Mouse (Mus musculus): ENCODE results near the gene Klhdc9.
A peak's percentile ranks its signal among the peaks of the same experiment; 100 is the strongest.
"Not testable (repeated sequence)": the region's sequence is repeated elsewhere in the genome, so short reads cannot be mapped to it uniquely, and the experiment has no call there.

Klhdc9 gene

DNA sequence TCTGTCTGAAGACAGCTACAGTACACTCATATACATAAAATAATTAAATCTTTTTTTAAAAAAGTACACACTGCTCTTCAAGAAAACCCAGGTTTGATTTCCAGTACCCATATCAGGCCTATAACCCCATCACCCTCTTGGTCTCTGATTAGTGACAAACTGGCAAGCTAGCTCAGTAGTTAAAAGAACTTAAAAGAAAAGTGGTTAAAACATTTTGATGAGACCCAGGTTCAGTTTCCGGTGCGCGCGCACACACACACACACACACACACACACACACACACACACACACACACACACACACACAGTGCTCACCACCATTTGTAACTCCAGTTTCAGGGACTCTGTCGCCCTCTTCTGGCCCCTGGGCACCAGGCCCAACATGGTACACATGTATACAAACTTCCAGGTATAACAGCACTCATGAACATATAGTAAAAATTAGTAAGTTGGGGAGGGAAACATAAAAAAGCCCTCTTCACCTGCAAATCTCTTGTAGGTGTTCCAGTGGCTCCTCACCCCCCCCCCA, 4.7 kb downstream of the Klhdc9 start:
- DNase-seq = no peak

- DNase-seq = no peak
Observed at GRCm38 (mm10) chr1:171349210-171349609, 11.4 kb downstream of the Klhdc9 start.

- DNase-seq = no peak
Observed at GRCm38 (mm10) chr1:171348665-171349064, 11.9 kb downstream of the Klhdc9 start.

GRCm38 (mm10) chr1:171346095-171346450, 14.5 kb downstream of the Klhdc9 start:
- DNase-seq = peak in 1 of 2 experiments; percentile 31

GRCm38 (mm10) chr1:171345225-171346094, 15.1 kb downstream of the Klhdc9 start, which contains the start of the genes Nit1 and Pfdn2:
TSS of gene Nit1 (minus strand) at chr1:171345646.
TSS of gene Pfdn2 (plus strand) at chr1:171345670.
- peak; percentile 89 to 92 for DNase-seq

DNA sequence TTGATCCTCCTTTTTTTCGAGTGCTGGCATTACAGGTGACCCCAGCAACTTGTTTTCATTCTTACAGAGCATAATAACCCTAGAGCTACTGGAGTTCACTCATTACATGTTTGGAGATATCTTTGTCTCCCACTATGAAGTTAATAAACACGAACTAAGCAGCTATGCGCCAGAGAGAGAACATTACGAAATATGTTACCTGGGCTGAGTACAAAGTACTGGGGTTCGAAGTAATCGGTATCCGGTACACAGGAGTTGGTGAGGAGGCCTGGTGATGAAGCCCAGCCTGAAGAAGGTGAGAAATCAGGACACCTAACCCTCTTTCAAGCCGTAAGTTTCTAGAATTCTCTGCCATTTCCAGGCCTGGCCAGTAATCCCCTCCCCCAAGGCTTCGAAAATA, 15.9 kb downstream of the Klhdc9 start:
- DNase-seq = no peak

DNA sequence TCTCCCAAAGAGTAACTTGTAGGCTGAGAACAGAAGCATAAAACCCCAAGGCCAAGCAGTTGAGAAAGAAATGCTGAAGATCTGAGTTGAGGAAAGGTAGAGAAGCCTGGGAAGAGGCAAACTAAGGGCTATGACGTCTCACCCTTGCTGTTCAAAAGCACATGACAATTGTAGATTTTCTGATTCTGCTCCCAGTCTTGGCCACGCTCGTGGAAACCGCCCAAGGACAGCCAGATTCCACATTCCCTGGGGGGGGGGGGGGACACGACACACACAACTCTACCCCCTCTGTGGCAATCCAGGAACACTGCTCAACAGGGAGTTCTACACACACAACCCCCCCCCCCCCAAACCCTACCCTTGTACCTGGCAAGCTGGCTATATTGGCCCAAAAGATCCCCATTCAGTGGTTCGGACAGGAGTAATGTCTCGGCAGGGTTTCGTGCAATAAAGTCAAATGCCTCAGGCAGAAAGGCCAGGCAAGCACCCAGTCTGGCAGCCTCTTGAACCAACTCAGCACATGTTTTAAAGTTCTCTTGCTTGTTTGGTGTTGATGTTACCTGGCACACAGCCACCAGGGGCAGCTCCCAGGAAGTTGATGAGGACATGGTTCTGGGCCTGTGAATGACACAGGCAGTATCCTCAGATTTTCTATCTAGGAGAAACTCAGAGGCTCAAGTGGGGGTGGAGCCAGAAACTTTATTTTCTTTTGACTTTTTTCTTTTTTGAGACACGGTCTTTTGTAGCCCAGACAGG, 16.5 kb downstream of the Klhdc9 start:
- DNase-seq = peak; percentile 82 to 84

DNA sequence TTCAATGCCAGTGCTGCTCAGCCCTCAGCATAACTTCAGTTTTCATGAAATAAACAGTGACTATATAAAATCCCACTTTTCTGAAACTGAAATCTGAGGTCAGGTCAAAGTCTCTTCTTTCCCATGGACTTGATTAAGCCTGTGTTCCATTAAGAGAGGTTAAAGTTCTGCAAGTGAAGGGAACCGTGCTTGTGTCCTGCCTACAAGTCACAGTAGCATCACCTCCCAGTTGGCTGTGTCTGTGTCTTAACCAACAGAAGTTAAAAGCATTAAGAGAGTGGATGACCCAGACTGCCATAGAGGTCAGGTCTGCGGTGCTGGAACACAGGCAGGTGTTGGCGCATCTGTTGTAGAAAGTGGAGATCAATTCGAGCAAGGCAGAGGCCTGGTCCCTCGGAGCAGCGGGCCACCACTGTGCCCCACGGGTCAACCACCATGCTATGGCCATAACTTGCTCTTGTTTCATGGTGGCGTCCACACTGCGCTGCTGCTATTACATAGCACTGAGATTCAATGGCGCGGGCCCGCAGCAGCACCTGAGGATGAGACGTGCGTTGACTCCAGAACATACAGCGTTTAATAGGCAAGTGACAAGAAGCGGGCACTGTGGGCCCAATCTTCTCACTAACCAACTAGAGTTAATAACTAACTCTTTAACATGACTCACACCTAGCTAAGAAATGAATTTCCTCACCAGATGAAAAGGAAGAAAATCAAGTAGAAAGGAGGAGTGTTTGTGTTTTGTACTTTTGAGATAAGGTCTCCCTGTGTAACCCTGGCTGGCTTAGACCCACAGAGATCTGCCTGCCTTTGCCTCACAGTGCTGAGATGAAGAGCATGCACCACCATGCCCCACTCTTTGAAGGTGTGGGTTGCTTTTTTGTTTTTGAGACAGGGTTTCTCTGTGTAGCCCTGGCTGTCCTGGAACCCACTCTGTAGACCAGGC, 18.1 kb downstream of the Klhdc9 start:
- DNase-seq = peak; percentile 32 to 55

- DNase-seq = peak in 1 of 2 experiments; percentile 28
Observed at GRCm38 (mm10) chr1:171330216-171330560, 30.4 kb downstream of the Klhdc9 start.

DNA sequence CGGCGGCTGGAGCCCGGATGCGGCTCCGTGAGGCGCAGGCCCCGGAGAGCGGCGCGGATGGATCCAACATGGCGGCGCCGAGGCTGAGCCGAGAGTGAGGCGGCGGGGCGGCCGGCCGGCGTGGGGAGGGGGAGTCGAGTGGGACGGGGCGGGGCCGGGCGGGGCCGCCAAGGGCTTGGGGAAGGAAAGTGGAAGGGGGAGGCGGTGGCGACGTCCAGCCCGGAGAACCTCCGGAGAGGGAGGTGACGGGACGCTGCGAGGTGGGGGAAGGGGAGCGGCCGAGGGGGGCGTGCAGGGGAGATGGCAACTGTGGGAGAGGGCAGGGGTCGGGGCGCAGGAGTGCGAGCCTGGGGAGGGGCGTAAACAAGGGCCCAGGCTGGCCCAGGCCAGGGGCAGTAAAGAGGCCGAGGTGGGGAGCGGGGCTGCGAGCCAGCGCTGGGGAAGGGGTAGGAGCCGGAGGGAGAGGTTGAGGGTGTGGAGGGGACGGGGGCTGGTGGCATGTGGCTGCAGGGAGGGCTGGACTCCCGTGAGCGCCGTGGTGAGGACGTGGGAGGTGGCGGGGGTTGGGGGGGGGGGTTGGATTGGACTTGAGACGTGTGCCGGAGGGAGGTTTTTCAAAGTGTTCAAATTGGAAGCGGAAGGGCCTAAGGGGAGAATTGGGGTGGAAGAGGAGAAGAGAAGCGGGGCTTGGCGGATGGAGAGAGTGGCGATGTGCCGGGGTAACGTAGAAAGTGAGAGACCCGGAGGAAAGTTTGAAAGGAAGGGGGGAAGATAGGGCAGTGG, 31.0 kb downstream of the Klhdc9 start:
- DNase-seq = peak; percentile 23 to 24

DNA sequence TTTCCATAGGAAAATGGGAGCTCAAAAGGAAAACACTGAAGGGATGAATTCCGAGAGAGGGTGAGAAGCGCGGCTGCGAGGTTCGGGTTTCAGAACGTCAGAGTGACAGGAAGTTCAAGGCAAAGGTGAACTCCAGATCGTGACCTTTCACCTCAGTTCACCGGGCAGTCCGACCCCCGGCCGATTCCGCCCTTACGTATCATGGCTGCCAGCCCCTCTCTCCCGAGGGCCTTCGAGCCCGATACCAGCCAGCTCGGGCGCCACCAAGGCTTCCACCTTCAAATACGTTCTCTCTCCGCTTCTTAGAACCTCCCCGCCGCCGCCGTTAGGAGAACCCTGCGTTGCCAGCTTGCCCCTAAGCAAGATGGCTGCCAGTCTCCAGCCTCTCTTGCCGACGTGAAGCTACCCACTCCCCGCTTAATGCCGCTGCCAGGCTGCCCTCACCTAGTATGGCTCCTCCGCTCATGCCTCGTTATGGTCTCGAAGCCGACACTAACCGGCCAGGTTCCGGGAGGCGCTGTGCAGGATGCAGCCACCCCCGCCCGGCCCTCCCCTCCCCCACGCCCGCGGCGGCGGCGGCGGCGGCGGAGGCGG, 31.7 kb downstream of the Klhdc9 start, which contains the start of gene Dedd:
Gene Dedd (plus strand): TSS at position 307 of the 594 bp plus-strand sequence.
- peak; percentile 92 to 94 for DNase-seq

- no peak for DNase-seq
Observed at GRCm38 (mm10) chr1:171328244-171328643, 32.4 kb downstream of the Klhdc9 start.

GRCm38 (mm10) chr1:171326588-171326987, 34.0 kb downstream of the Klhdc9 start:
- DNase-seq = not testable (repeated sequence)

DNA sequence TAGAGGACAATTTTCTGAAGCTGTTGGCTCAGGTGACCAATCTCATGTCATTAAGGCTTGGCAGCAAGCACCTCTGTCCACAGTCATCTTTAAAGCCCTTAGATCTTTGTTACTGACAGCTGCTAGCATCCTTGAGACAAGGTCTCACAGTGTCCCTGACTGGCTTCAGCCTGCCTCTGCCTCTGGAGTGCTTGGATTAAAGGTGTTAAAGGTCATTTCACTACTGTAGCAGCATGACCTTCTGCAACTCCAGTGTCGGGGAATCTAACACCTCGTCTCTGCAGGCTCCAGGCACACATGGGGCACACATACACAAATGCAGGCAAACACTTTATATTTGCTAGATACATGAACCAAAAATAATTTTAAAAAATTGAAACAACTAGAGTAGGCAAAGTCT, 35.0 kb downstream of the Klhdc9 start:
- DNase-seq = no peak

GRCm38 (mm10) chr1:171322012-171322411, 38.6 kb downstream of the Klhdc9 start:
- DNase-seq = peak; percentile 48 to 54

- no peak for DNase-seq
Observed at GRCm38 (mm10) chr1:171321415-171321814, 39.2 kb downstream of the Klhdc9 start.

DNA sequence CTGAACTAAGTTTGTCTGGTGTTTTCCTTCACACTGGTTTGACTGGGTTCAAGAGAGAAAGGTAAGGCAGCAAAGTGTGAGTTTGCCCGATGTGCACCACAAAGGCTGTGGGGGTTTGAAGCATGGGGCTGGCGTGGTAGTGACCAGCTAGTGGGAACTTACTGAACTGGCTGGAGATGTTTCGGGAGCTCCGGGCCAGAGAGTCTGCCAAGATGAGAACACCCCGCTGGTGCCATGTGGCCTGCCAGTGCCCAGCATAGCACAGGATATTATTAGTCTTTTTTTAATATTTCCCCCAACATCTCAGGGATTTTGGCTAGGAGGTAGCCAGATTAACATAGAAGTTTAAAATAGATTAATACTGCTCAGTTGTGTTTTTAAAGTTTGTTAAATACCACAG, 40.4 kb downstream of the Klhdc9 start:
- DNase-seq = no peak

GRCm38 (mm10) chr1:171319748-171320147, 40.9 kb downstream of the Klhdc9 start:
- peak; percentile 34 to 47 for DNase-seq

- DNase-seq = no peak
Observed at GRCm38 (mm10) chr1:171309321-171309720, 51.3 kb downstream of the Klhdc9 start.

Data from kidney, adult 8-10 months (tissue).